Comparison of ENCODE assay signal across 26 mouse cellular contexts in genomic region chr2:164861094-164861493, GRCm38 (mm10). TPM values are rescaled to one million over a fixed set of nuclear protein-coding genes. Genes with fewer than 3 reads are reported as not detected.
DNase-seq lines count a peak whose midpoint lies in the region; ATAC-seq and TF ChIP-seq lines count a peak whose summit lies in the region.
"Had no signal": no experiment of that assay in that cellular context is flagged by ENCODE, and none has a peak within 500 bp of the region (broad histone marks: within the 10 kb centered on the region; RNA-seq: fewer than 3 reads in every experiment).

No protein-coding gene starts in this region.

- no peak overlapping the region for H3K4me3 ChIP-seq in hindbrain, embryonic 13.5 days
- no peak overlapping the region for H3K4me3 ChIP-seq in hindbrain, embryonic 14.5 days (replicated peaks; ENCODE audit: low read length)
- H3K4me3 ChIP-seq in lung, embryonic 14.5 days (ENCODE audit: low read depth, low read length): no peak overlapping the region
- no peak overlapping the region for H3K4me3 ChIP-seq in ES-E14 (ENCODE audit: insufficient read depth in 1 of 2, low read depth in 1 of 2, low read length in 2 of 2, poor library complexity in 1 of 2, severe bottlenecking in 1 of 2)
- no peak overlapping the region for H3K4me3 ChIP-seq in forebrain, postnatal 0 days (ENCODE audit: low read depth, low read length)
- H3K4me3 ChIP-seq: embryonic facial prominence, embryonic 15.5 days; midbrain, embryonic 10.5 days had no signal

- H3K4me1 ChIP-seq in hindbrain, embryonic 13.5 days (replicated peaks): peaks cover 32% of the 10 kb centered on the region
- H3K4me1 ChIP-seq in hindbrain, embryonic 14.5 days (replicated peaks; ENCODE audit: control insufficient read depth, insufficient read depth, low read length): peaks cover 20% of the 10 kb centered on the region
- peaks cover 29% of the 10 kb centered on the region for H3K4me1 ChIP-seq in lung, embryonic 14.5 days (ENCODE audit: insufficient read depth)
- peaks cover 22 to 31% of the 10 kb centered on the region in 2 experiments for H3K4me1 ChIP-seq in ES-E14 (ENCODE audit: control insufficient read depth in 2 of 2, insufficient read depth in 2 of 2, low read length in 2 of 2, poor library complexity in 1 of 2)
- H3K4me1 ChIP-seq in forebrain, postnatal 0 days (ENCODE audit: insufficient read depth): 0 out of 2 replicates have a peak, but pooled peaks cover 14% of the 10 kb centered on the region

- 75% methylated on average over 4 of the region's 4 CpGs for WGBS in hindbrain, embryonic 13.5 days
- WGBS in hindbrain, embryonic 14.5 days: 77% methylated on average over 4 of the region's 4 CpGs
- WGBS in lung, embryonic 14.5 days: 50% methylated on average over 4 of the region's 4 CpGs
- whole genome bisulfite sequencing in forebrain, postnatal 0 days: 64% methylated on average over 4 of the region's 4 CpGs

- H3K36me3 ChIP-seq in hindbrain, embryonic 13.5 days: no peaks in the 10 kb centered on the region
- H3K36me3 ChIP-seq in hindbrain, embryonic 14.5 days (replicated peaks; ENCODE audit: control insufficient read depth, insufficient read depth): no peaks in the 10 kb centered on the region
- H3K36me3 ChIP-seq in lung, embryonic 14.5 days (ENCODE audit: insufficient read depth): no peaks in the 10 kb centered on the region
- no peaks in the 10 kb centered on the region for H3K36me3 ChIP-seq in ES-E14 (ENCODE audit: control insufficient read depth, insufficient read depth, low read length, poor library complexity, severe bottlenecking)
- no peaks in the 10 kb centered on the region for H3K36me3 ChIP-seq in forebrain, postnatal 0 days (ENCODE audit: insufficient read depth)
- H3K36me3 ChIP-seq: embryonic facial prominence, embryonic 15.5 days; midbrain, embryonic 10.5 days had no signal

- no peak overlapping the region for H3K4me2 ChIP-seq in hindbrain, embryonic 13.5 days
- H3K4me2 ChIP-seq in hindbrain, embryonic 14.5 days (replicated peaks): no peak overlapping the region
- H3K4me2 ChIP-seq in lung, embryonic 14.5 days: no peak overlapping the region
- H3K4me2 ChIP-seq in forebrain, postnatal 0 days (ENCODE audit: low read depth): no peak overlapping the region
- H3K4me2 ChIP-seq: embryonic facial prominence, embryonic 15.5 days had no signal

- in situ Hi-C loops in ES-E14 (cut with MboI; ENCODE audit: low sequenced_read_pairs in 2 of 2, unreplicated experiment in 2 of 2): no loop called here

- no peak for DNase-seq in hindbrain, embryonic 14.5 days (ENCODE audit: low spot score)
- no peak for DNase-seq in lung, embryonic 14.5 days
- DNase-seq in lung, adult 18-20 months: no peak
- peak; percentile 33 for DNase-seq in 3T3-L1 (ENCODE audit: low read depth, low spot score)
- no peak for DNase-seq in ES-E14 (ENCODE audit: low read depth, low spot score)
- no peak for DNase-seq in forebrain, postnatal 0 days
- DNase-seq in adrenal gland, postnatal 14 days: no peak
- DNase-seq: adrenal gland, adult 8-10 months; cerebellum, adult 18-20 months; cerebellum, postnatal 25 days; kidney, adult 11 months; kidney, postnatal 10 days; lung, postnatal 36 days; thymus, adult 18-20 months; thymus, postnatal 4 days had no signal

- ATAC-seq in hindbrain, embryonic 13.5 days (ENCODE audit: low FRiP score): no peak
- no peak for ATAC-seq in hindbrain, embryonic 14.5 days (ENCODE audit: low FRiP score)
- no peak for ATAC-seq in lung, embryonic 14.5 days (ENCODE audit: insufficient read depth)
- ATAC-seq in forebrain, postnatal 0 days: no peak
- ATAC-seq: Patski had no signal

- H3K27me3 ChIP-seq in hindbrain, embryonic 13.5 days: peaks cover 45% of the 10 kb centered on the region
- H3K27me3 ChIP-seq in hindbrain, embryonic 14.5 days (ENCODE audit: control insufficient read depth, insufficient read depth, low read length): peaks cover 26% of the 10 kb centered on the region
- peaks cover 6% of the 10 kb centered on the region; the same call in 1 of the 2 replicates for H3K27me3 ChIP-seq in lung, embryonic 14.5 days (ENCODE audit: insufficient read depth, low read length)
- H3K27me3 ChIP-seq in forebrain, postnatal 0 days (ENCODE audit: insufficient read depth, low read length): peaks cover 21% of the 10 kb centered on the region
- H3K27me3 ChIP-seq: Patski had no signal

- H3K9ac ChIP-seq in hindbrain, embryonic 13.5 days: no peak overlapping the region
- no peak overlapping the region for H3K9ac ChIP-seq in hindbrain, embryonic 14.5 days
- no peak overlapping the region for H3K9ac ChIP-seq in lung, embryonic 14.5 days
- no peak overlapping the region for H3K9ac ChIP-seq in ES-E14 (ENCODE audit: insufficient read depth, low read depth, low read length, poor library complexity, severe bottlenecking)
- no peak overlapping the region for H3K9ac ChIP-seq in forebrain, postnatal 0 days
- H3K9ac ChIP-seq: embryonic facial prominence, embryonic 15.5 days had no signal

- no peaks in the 10 kb centered on the region for H3K9me3 ChIP-seq in hindbrain, embryonic 13.5 days
- H3K9me3 ChIP-seq in hindbrain, embryonic 14.5 days (ENCODE audit: control insufficient read depth, low read length): no peaks in the 10 kb centered on the region
- H3K9me3 ChIP-seq in lung, embryonic 14.5 days (ENCODE audit: low read depth, low read length): no peaks in the 10 kb centered on the region
- no peaks in the 10 kb centered on the region for H3K9me3 ChIP-seq in ES-E14 (ENCODE audit: control insufficient read depth, insufficient read depth, low read depth, low read length)
- H3K9me3 ChIP-seq in forebrain, postnatal 0 days (ENCODE audit: low read length): no peaks in the 10 kb centered on the region
- H3K9me3 ChIP-seq: embryonic facial prominence, embryonic 15.5 days; midbrain, embryonic 10.5 days had no signal

- H3K27ac ChIP-seq in hindbrain, embryonic 13.5 days: peak overlapping the region; percentile 62; the same call in 1 of the 2 replicates
- no peak overlapping the region for H3K27ac ChIP-seq in hindbrain, embryonic 14.5 days
- peak overlapping the region; percentile 87; the same call in 1 of the 2 replicates for H3K27ac ChIP-seq in lung, embryonic 14.5 days (ENCODE audit: low read depth)
- 0 out of 2 replicates have a peak overlapping the region, but pooled peaks have one; percentile 9 for H3K27ac ChIP-seq in ES-E14 (ENCODE audit: insufficient read depth, low read depth, low read length, poor library complexity, severe bottlenecking)
- H3K27ac ChIP-seq in forebrain, postnatal 0 days (ENCODE audit: low read depth, low read length): no peak overlapping the region
- H3K27ac ChIP-seq: midbrain, embryonic 10.5 days had no signal

- no peak for TF ChIP-seq CTCF in lung, embryonic 14.5 days (IDR thresholded peaks at IDR 0.05; ENCODE audit: low read depth)
- no peak for TF ChIP-seq CTCF in forebrain, postnatal 0 days (IDR thresholded peaks at IDR 0.05; ENCODE audit: low read depth)

TF ChIP-seq in ES-E14, 5 proteins besides CTCF, POLR2A, EP300 and RAD21 (continues in another document):
- TF ChIP-seq MAFK (IDR thresholded peaks at IDR 0.05; ENCODE audit: insufficient read depth, low read depth, low read length) (no peak), CHD2 (IDR thresholded peaks at IDR 0.05; ENCODE audit: low read depth, low read length) (no peak)

RNA-seq across cellular contexts. Expression of gene Pltp, which starts 3.6 kb away (rescaled TPM):
- 123 and 127 TPM in 2 replicates for polyA plus RNA-seq in hindbrain, embryonic 13.5 days (2015; fragmentation: Nextera tagmentation; extraction: Ambion mirVana)
- 148 and 167 TPM in 2 replicates for polyA plus RNA-seq in hindbrain, embryonic 14.5 days (2014; fragmentation: Nextera tagmentation; extraction: Ambion mirVana)
- polyA plus RNA-seq in lung, embryonic 14.5 days (2014; fragmentation: Nextera tagmentation; extraction: Ambion mirVana): 122 and 126 TPM in 2 replicates
- total RNA-seq in ES-E14 (2012; rRNA removed): 56.1 and 117 TPM in 2 replicates
- total RNA-seq in forebrain, postnatal 0 days (2014; rRNA removed): 28.2 and 43.4 TPM in 2 replicates
- 67.9 and 80.7 TPM in 2 replicates for polyA plus RNA-seq in forebrain, postnatal 0 days (2015; fragmentation: Nextera tagmentation; extraction: Ambion mirVana)
- 35.4 and 36.2 TPM in 2 replicates for total RNA-seq in adrenal gland, postnatal 14 days (2021)
- total RNA-seq: granulocyte monocyte progenitor cell, adult 5-6 weeks had no signal

RNA-seq across cellular contexts. Expression of gene Pcif1, which starts 18.0 kb away (rescaled TPM):
- 87.8 and 95.3 TPM in 2 replicates for polyA plus RNA-seq in hindbrain, embryonic 13.5 days (2015; fragmentation: Nextera tagmentation; extraction: Ambion mirVana)
- polyA plus RNA-seq in hindbrain, embryonic 14.5 days (2014; fragmentation: Nextera tagmentation; extraction: Ambion mirVana): 72.9 and 74.7 TPM in 2 replicates
- polyA plus RNA-seq in lung, embryonic 14.5 days (2014; fragmentation: Nextera tagmentation; extraction: Ambion mirVana): 76.9 and 83.0 TPM in 2 replicates
- 30.4 and 39.5 TPM in 2 replicates for total RNA-seq in ES-E14 (2012; rRNA removed)
- 67.3 and 82.2 TPM in 2 replicates for total RNA-seq in forebrain, postnatal 0 days (2014; rRNA removed)
- 104 and 115 TPM in 2 replicates for polyA plus RNA-seq in forebrain, postnatal 0 days (2015; fragmentation: Nextera tagmentation; extraction: Ambion mirVana)
- total RNA-seq in adrenal gland, postnatal 14 days (2021): 42.3 and 54.0 TPM in 2 replicates

RNA-seq across cellular contexts. Expression of gene Neurl2, which starts 27.8 kb away (rescaled TPM):
- polyA plus RNA-seq in hindbrain, embryonic 13.5 days (2015; fragmentation: Nextera tagmentation; extraction: Ambion mirVana): 5.4 and 5.9 TPM in 2 replicates
- 5.8 and 7.9 TPM in 2 replicates for polyA plus RNA-seq in hindbrain, embryonic 14.5 days (2014; fragmentation: Nextera tagmentation; extraction: Ambion mirVana)
- polyA plus RNA-seq in lung, embryonic 14.5 days (2014; fragmentation: Nextera tagmentation; extraction: Ambion mirVana): 6.3 and 6.6 TPM in 2 replicates
- total RNA-seq in ES-E14 (2012; rRNA removed): 3.6 TPM in 2 replicates
- 5.0 and 5.4 TPM in 2 replicates for total RNA-seq in forebrain, postnatal 0 days (2014; rRNA removed)
- 4.7 and 6.4 TPM in 2 replicates for polyA plus RNA-seq in forebrain, postnatal 0 days (2015; fragmentation: Nextera tagmentation; extraction: Ambion mirVana)
- 2.4 and 3.5 TPM in 2 replicates for total RNA-seq in adrenal gland, postnatal 14 days (2021)

RNA-seq across cellular contexts. Expression of gene Ctsa, which starts 28.4 kb away (rescaled TPM):
- 101 and 109 TPM in 2 replicates for polyA plus RNA-seq in hindbrain, embryonic 13.5 days (2015; fragmentation: Nextera tagmentation; extraction: Ambion mirVana)
- 85.9 and 89.6 TPM in 2 replicates for polyA plus RNA-seq in hindbrain, embryonic 14.5 days (2014; fragmentation: Nextera tagmentation; extraction: Ambion mirVana)
- polyA plus RNA-seq in lung, embryonic 14.5 days (2014; fragmentation: Nextera tagmentation; extraction: Ambion mirVana): 114 and 125 TPM in 2 replicates
- total RNA-seq in ES-E14 (2012; rRNA removed): 103 and 216 TPM in 2 replicates
- 86.2 and 93.8 TPM in 2 replicates for total RNA-seq in forebrain, postnatal 0 days (2014; rRNA removed)
- 83.5 and 95.3 TPM in 2 replicates for polyA plus RNA-seq in forebrain, postnatal 0 days (2015; fragmentation: Nextera tagmentation; extraction: Ambion mirVana)
- total RNA-seq in adrenal gland, postnatal 14 days (2021): 104 and 116 TPM in 2 replicates

RNA-seq across cellular contexts. Expression of gene Spata25, which starts 32.8 kb away (rescaled TPM):
- polyA plus RNA-seq in hindbrain, embryonic 13.5 days (2015; fragmentation: Nextera tagmentation; extraction: Ambion mirVana): not detected in 2 replicates
- not detected in 2 replicates for polyA plus RNA-seq in hindbrain, embryonic 14.5 days (2014; fragmentation: Nextera tagmentation; extraction: Ambion mirVana)
- not detected in 2 replicates for polyA plus RNA-seq in lung, embryonic 14.5 days (2014; fragmentation: Nextera tagmentation; extraction: Ambion mirVana)
- total RNA-seq in ES-E14 (2012; rRNA removed): 0.95 and 1.1 TPM in 2 replicates
- total RNA-seq in forebrain, postnatal 0 days (2014; rRNA removed): 0.62 and 1.00 TPM in 2 replicates
- polyA plus RNA-seq in forebrain, postnatal 0 days (2015; fragmentation: Nextera tagmentation; extraction: Ambion mirVana): not detected in 2 replicates
- total RNA-seq in adrenal gland, postnatal 14 days (2021): not detected in 2 replicates
- total RNA-seq: gastrocnemius, adult 18-20 months; granulocyte monocyte progenitor cell, adult 5-6 weeks; left cerebral cortex, postnatal 25 days; midbrain, postnatal 0 days had no signal
- polyA plus RNA-seq: embryonic facial prominence, embryonic 15.5 days; heart, embryonic 14.5 days; midbrain, embryonic 10.5 days; midbrain, postnatal 0 days; neural tube, embryonic 11.5 days; small intestine, adult 2 months had no signal

Comparison
In these comparisons a context has a peak if more than half of its experiments do, and no peak if none do; other contexts are left out.
1. H3K27ac ChIP-seq: peak in hindbrain, embryonic 13.5 days (single experiment), lung, embryonic 14.5 days (single experiment) and ES-E14 (single experiment); none in hindbrain, embryonic 14.5 days (single experiment) and forebrain, postnatal 0 days (single experiment).